Mouse (Mus musculus): ENCODE data around the gene Tmpo. TPM values are rescaled to one million over a fixed set of nuclear protein-coding genes. Genes with fewer than 3 reads are reported as not detected.
"Not testable (repeated sequence)": the region's sequence is repeated elsewhere in the genome, so short reads cannot be mapped to it uniquely, and the experiment has no call there.

Tmpo gene
- polyA plus RNA-seq, 1 experiment from 2014 or later, result 252 TPM

DNA sequence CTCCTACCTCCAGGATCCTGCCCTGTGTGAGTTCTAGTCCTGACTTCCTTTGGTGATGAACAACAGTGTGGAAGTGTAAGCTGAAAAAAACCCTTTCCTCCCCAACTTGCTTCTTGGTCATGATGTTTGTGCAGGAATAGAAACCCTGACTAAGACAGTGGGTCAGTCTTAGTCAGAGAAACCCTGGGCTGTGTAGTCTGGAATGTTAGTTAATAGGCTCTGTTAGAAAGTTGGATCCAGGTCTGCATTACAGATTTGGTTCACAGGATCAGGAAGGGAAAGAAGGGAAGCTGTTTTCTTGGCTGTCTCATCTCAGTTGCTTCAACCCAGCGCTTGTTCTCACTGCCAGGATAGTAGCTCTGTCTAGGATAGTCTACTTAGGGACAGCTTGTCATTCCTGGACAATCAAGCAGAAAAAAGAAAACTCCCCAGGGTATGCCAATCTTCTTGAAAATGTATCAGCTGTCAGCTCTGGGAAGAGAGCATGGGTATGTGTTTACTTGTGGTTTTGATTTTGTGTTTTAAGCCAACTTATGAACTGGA lies 18.2 kb upstream of the Tmpo start:
- Histone ChIP-seq H3K9ac (no peak overlapping the region), H3K36me3 (no peaks in the 10 kb centered on the region), H3K27me3 (no peaks in the 10 kb centered on the region), H3K4me3 (no peak overlapping the region), H3K4me2 (no peak overlapping the region), H3K27ac (peak overlapping the region; percentile 44), H3K4me1 (peaks cover 9% of the 10 kb centered on the region), H3K9me3 (peaks cover 4% of the 10 kb centered on the region; the same call in 1 of the 2 replicates)
- 45% methylated on average over 1 of the region's 1 CpGs for WGBS
- no peak for ATAC-seq (ENCODE audit: insufficient number of reproducible peaks, insufficient read depth, low FRiP score, low TSS enrichment, low read depth)

DNA sequence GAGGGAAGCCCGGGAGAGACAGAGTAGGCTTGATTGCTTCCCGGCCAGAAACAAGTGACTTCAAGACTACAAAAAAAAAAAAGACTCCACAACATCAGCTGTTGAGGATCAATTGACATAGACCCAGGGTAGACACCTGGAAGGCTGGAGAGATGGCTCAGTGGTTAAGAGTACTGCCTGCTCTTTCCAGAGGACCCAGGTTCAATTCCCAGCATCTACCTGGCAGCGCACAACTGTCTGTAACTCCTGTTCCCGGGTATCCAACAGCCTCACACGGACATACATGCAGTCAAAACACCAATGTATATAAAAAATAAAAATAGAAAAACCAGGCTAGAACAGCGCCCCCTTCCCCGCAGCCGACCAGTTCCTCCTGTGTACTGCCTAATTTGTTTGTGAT lies 16.6 kb upstream of the Tmpo start:
- ATAC-seq (ENCODE audit: insufficient number of reproducible peaks, insufficient read depth, low FRiP score, low TSS enrichment, low read depth), result no peak
- Histone ChIP-seq H3K36me3 (no peaks in the 10 kb centered on the region), H3K9me3 (peaks cover 4% of the 10 kb centered on the region; the same call in 1 of the 2 replicates), H3K4me2 (no peak overlapping the region), H3K4me3 (no peak overlapping the region), H3K27me3 (no peaks in the 10 kb centered on the region), H3K27ac (no peak overlapping the region), H3K4me1 (peaks cover 9% of the 10 kb centered on the region), H3K9ac (no peak overlapping the region)
- 91% methylated on average over 8 of the region's 8 CpGs for WGBS

DNA sequence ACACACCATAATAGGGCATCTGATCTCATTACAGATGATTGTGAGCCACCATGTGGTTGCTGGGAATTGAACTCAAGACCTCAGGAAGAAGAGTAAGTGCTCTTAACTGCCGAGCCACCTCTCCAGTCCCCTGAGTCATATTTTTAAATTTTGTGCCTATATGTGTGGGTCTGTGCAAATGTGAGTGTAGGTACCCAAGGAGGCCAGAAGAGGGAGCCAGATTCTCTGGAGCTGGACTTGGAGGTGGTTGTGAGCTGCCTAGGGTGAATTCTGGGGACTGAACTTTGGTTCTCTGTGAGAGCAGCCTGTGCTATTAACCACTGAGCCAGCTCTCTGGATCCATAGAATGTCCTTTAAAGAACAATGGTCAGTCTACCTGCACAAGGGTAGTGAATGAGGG lies 15.7 kb upstream of the Tmpo start:
- H3K4me1 ChIP-seq, result peaks cover 9% of the 10 kb centered on the region
- no peak overlapping the region for H3K4me2 ChIP-seq
- no peaks in the 10 kb centered on the region for H3K36me3 ChIP-seq
- H3K27ac ChIP-seq, result no peak overlapping the region
- H3K9me3 ChIP-seq, result peaks cover 4% of the 10 kb centered on the region; the same call in 1 of the 2 replicates
- no peak overlapping the region for H3K9ac ChIP-seq
- no peak for ATAC-seq (ENCODE audit: insufficient number of reproducible peaks, insufficient read depth, low FRiP score, low TSS enrichment, low read depth)
- 88% methylated on average over 1 of the region's 1 CpGs for WGBS
- H3K27me3 ChIP-seq, result no peaks in the 10 kb centered on the region
- H3K4me3 ChIP-seq, result no peak overlapping the region

DNA sequence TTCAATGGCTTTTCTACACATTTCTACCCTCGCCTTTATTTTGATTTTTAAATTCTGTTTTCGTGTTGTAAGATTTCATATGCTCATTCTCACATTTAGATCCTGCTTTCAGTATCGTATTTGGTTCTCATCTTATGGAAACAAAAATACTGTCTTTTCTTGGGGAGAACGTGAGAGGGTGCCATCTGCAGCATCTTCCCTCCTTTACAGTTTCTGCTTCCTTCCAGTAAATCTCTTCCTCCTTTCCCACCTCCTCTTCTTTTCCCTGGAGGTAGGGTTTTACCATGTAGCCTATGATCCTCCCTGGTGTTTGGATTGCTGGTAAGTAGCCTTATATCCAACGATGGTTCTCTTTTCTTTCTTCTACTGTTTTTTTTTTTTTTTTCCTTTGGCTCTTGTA lies 14.6 kb upstream of the Tmpo start:
- Histone ChIP-seq H3K27me3 (no peaks in the 10 kb centered on the region), H3K4me3 (no peak overlapping the region), H3K4me2 (no peak overlapping the region), H3K4me1 (peaks cover 9% of the 10 kb centered on the region), H3K9ac (no peak overlapping the region), H3K27ac (no peak overlapping the region), H3K9me3 (peaks cover 4% of the 10 kb centered on the region; the same call in 1 of the 2 replicates), H3K36me3 (no peaks in the 10 kb centered on the region)
- ATAC-seq (ENCODE audit: insufficient number of reproducible peaks, insufficient read depth, low FRiP score, low TSS enrichment, low read depth), result no peak
- 84% methylated on average over 5 of the region's 5 CpGs for WGBS

DNA sequence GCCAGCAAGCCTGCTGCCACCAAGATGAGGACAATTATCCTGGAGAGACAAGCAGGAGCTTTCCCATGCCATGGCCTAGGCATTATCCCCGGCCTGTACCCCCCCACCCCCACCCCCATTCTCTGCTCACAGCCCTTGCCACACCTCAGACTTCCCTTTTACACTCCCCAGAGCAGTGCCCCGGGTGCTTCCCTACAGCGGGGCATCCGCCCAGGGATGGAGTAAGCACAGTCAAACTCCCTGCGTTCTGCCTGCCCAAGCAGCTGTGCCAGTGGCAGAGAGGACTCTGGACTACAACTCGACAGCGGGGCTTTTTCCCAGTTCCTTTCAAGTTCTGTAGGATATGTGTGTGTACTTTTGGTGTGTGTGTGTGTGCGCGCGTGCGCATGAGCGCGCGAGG lies 14.0 kb upstream of the Tmpo start:
- ATAC-seq (ENCODE audit: insufficient number of reproducible peaks, insufficient read depth, low FRiP score, low TSS enrichment, low read depth), result no peak
- H3K4me2 ChIP-seq, result no peak overlapping the region
- H3K27me3 ChIP-seq, result no peaks in the 10 kb centered on the region
- no peak overlapping the region for H3K4me3 ChIP-seq
- peaks cover 4% of the 10 kb centered on the region; the same call in 1 of the 2 replicates for H3K9me3 ChIP-seq
- 84% methylated on average over 14 of the region's 14 CpGs for WGBS
- H3K36me3 ChIP-seq, result no peaks in the 10 kb centered on the region
- no peak overlapping the region for H3K27ac ChIP-seq
- H3K4me1 ChIP-seq, result peaks cover 9% of the 10 kb centered on the region
- no peak overlapping the region for H3K9ac ChIP-seq

DNA sequence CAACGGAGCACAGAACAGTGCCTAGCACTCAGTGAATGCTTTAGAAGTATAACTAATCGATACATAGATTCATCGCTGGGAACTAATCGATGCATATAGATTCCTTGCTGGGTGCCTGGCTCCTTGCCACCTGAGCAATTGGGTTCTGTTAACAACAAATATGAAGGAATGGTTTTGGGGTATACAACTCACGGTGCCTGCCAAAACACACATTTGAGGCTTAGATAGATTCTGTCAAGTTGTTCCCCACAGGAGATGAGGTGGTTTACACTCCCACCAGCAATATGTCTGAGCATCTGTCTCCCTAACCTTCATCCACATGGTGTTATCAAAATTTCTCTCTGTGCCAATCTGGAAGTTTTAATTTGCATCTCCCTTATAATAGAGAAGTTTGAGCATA lies 10.7 kb upstream of the Tmpo start:
- no peak for ATAC-seq (ENCODE audit: insufficient number of reproducible peaks, insufficient read depth, low FRiP score, low TSS enrichment, low read depth)
- Histone ChIP-seq H3K4me2 (no peak overlapping the region), H3K27ac (no peak overlapping the region)

DNA sequence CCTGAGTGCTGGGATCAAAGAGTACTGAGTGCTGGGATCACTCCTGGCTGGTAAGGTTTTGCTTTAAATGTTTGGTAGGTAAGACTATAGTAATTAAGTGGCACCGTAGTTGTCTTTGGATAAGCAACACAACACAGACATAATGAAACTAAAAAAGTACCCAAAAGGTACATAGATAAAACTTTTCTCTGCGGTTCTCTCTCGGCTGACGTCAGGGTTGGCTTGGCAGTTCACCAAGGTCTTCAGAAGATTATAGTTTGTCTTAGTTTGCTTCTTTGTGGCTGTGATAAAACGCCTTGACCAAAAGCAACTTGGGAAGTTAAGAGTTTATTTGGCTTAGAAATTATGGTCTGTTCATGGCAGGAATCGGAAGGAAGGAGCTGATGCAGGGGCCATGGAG lies 8.4 kb upstream of the Tmpo start:
- no peak for ATAC-seq (ENCODE audit: insufficient number of reproducible peaks, insufficient read depth, low FRiP score, low TSS enrichment, low read depth)

More for the DNA sequence above, 10.7 kb upstream of the Tmpo start:
- Histone ChIP-seq H3K27me3 (no peaks in the 10 kb centered on the region), H3K9me3 (peaks cover 1% of the 10 kb centered on the region; the same call in 1 of the 2 replicates), H3K4me1 (peaks cover 5% of the 10 kb centered on the region), H3K9ac (no peak overlapping the region), H3K4me3 (no peak overlapping the region), H3K36me3 (no peaks in the 10 kb centered on the region)
- 84% methylated on average over 5 of the region's 5 CpGs for WGBS

DNA sequence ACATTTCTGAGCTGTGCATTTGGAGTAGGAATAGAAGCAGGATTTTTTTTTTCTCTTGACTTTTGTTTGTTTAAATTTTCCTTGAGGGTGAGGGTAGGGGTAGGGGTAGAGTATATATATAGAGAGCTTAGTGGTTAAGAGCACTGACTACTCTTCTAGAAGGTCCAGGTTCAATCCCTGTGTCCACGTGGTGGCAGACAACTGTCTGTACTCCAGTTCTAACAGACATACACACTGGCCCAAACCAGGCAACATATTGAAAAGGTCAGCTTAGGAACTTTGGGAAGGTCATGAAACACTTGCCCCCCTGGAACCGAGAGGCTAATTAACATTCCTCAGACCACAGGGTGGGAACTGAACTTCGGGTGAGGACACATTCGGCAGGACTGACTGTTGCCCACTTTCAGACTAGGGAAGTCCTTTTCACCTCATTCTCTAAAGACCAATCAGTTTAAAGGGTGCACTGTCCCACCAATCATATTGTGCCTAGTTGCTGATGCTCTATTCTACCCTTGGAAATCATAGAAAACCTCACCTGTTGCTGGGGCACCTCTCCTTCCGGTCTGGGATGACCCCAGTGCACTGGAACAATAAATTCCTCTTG lies 7.7 kb upstream of the Tmpo start:
- H3K27ac ChIP-seq, result peak overlapping the region; percentile 94
- 58% methylated on average over 5 of the region's 5 CpGs for WGBS
- no peak for ATAC-seq (ENCODE audit: insufficient number of reproducible peaks, insufficient read depth, low FRiP score, low TSS enrichment, low read depth)

More for the DNA sequence above, 8.4 kb upstream of the Tmpo start:
- Histone ChIP-seq H3K27ac (no peak overlapping the region), H3K4me2 (no peak overlapping the region), H3K27me3 (no peaks in the 10 kb centered on the region), H3K4me1 (peaks cover 5% of the 10 kb centered on the region), H3K9me3 (no peaks in the 10 kb centered on the region), H3K9ac (no peak overlapping the region), H3K36me3 (no peaks in the 10 kb centered on the region), H3K4me3 (no peak overlapping the region)
- WGBS, result 93% methylated on average over 6 of the region's 6 CpGs

DNA sequence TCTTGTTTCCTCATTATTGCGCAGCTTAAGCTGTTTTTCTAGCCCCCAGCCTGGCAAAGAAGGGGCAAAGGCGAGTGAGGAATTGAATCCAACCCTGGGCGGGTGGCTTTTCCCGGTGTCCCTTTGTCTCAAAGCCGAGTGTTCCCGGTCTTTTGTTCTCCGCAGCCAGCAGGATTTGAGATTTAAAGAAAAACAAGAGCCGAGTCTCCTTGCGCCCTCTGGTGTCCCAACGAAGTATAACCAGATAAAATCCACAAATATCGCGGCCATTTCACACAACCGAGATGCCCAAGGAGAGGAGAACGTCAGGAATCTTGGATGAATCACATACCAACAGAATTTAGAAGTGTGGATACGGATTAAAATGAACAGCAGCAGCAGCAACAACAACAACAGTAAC lies 6.8 kb upstream of the Tmpo start:
- ATAC-seq (ENCODE audit: insufficient number of reproducible peaks, insufficient read depth, low FRiP score, low TSS enrichment, low read depth), result no peak
- 0% methylated on average over 15 of the region's 15 CpGs for WGBS

More for the DNA sequence above, 7.7 kb upstream of the Tmpo start:
- 0 out of 2 replicates have a peak overlapping the region, but pooled peaks have one; percentile 78 for H3K9ac ChIP-seq
- H3K4me3 ChIP-seq, result no peak overlapping the region
- H3K27me3 ChIP-seq, result no peaks in the 10 kb centered on the region
- no peaks in the 10 kb centered on the region for H3K36me3 ChIP-seq
- H3K4me2 ChIP-seq, result no peak overlapping the region
- peaks cover 5% of the 10 kb centered on the region for H3K4me1 ChIP-seq
- H3K9me3 ChIP-seq, result no peaks in the 10 kb centered on the region

DNA sequence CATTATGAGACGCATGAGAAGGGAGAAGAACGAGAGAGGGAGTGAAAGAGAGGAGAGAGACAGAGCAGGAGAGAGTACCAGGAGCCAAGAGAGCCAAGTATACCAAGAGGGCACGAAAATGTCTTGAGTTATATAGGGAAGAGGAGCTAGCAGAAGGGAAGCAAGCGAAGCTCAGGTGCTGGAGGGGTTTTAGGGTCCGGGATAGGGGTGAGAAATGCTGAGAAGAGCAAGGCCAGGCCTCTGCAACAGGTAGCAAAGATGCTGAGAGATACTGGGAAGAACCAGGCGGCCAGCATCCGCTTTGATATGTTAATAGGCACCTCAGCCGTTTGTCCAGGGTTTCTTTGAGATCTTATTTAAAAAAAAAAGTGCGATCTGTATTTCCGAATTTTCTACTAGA lies 6.2 kb upstream of the Tmpo start:
- H3K27ac ChIP-seq, result peak overlapping the region; percentile 94
- H3K9me3 ChIP-seq, result no peaks in the 10 kb centered on the region
- H3K4me3 ChIP-seq, result peak overlapping the region; percentile 38
- no peaks in the 10 kb centered on the region for H3K36me3 ChIP-seq
- no peak for ATAC-seq (ENCODE audit: insufficient number of reproducible peaks, insufficient read depth, low FRiP score, low TSS enrichment, low read depth)
- peak overlapping the region; percentile 78 for H3K9ac ChIP-seq
- peak overlapping the region; percentile 58 for H3K4me2 ChIP-seq
- 26% methylated on average over 10 of the region's 10 CpGs for WGBS
- no peaks in the 10 kb centered on the region for H3K27me3 ChIP-seq
- peaks cover 18% of the 10 kb centered on the region for H3K4me1 ChIP-seq

More for the DNA sequence above, 6.8 kb upstream of the Tmpo start:
- H3K27ac ChIP-seq, result peak overlapping the region; percentile 94
- H3K4me2 ChIP-seq, result peak overlapping the region; percentile 58
- peak overlapping the region; percentile 38 for H3K4me3 ChIP-seq
- no peaks in the 10 kb centered on the region for H3K27me3 ChIP-seq
- peaks cover 15% of the 10 kb centered on the region for H3K4me1 ChIP-seq
- no peaks in the 10 kb centered on the region for H3K9me3 ChIP-seq
- no peaks in the 10 kb centered on the region for H3K36me3 ChIP-seq
- H3K9ac ChIP-seq, result peak overlapping the region; percentile 78

DNA sequence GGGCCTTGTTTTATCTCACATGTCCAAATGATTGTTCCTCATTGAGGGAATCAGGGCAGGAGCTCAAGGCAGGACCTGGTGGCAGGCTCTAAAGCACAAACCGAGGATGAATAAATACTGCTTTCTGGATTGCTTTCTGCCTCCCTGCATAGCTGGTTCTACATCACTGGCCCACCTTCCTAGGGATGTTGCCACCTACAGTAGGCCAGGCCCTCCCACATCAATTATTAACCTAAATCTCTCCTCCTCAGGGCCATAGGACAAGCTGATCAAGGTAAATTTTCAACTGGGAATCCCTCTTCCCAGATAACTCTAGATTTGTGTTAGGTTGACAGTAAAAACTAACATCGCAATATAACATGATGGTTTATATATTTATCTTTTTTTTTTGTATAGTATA lies 4.6 kb upstream of the Tmpo start:
- no peak for ATAC-seq (ENCODE audit: insufficient number of reproducible peaks, insufficient read depth, low FRiP score, low TSS enrichment, low read depth)
- Histone ChIP-seq H3K27me3 (no peaks in the 10 kb centered on the region), H3K9ac (no peak overlapping the region), H3K4me3 (no peak overlapping the region), H3K36me3 (no peaks in the 10 kb centered on the region), H3K4me2 (no peak overlapping the region), H3K27ac (no peak overlapping the region), H3K9me3 (no peaks in the 10 kb centered on the region), H3K4me1 (peaks cover 20% of the 10 kb centered on the region)
- WGBS, result 92% methylated on average over 2 of the region's 2 CpGs

DNA sequence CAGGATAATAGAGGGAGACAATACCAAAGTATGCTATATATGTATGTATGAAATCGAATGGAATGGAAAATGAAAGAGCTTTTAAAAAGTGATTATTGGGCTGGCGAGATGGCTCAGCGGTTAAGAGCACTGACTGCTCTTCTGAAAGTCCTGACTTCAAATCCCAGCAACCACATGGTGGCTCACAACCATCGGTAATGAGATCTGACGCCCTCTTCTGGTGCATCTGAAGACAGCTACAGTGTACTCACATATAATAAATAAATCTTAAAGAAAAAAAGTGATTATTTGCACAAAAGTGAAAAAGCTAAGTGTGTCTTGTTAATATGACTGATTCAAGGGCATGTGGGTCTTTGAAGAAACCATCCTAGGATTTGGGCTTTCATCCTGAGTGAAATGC lies 3.8 kb upstream of the Tmpo start:
- H3K27me3 ChIP-seq; H3K9me3 ChIP-seq; H3K27ac ChIP-seq; H3K4me2 ChIP-seq; H3K36me3 ChIP-seq; H3K4me3 ChIP-seq; ATAC-seq (ENCODE audit: insufficient number of reproducible peaks, insufficient read depth, low FRiP score, low TSS enrichment, low read depth); H3K9ac ChIP-seq: not testable (repeated sequence)
- peaks cover 27% of the 10 kb centered on the region for H3K4me1 ChIP-seq
- WGBS, result 61% methylated on average over 5 of the region's 5 CpGs
